Mouse (Mus musculus) common myeloid progenitor, adult 5-6 weeks (primary cell): ENCODE data around the gene Ccdc157. TPM values are rescaled to one million over a fixed set of nuclear protein-coding genes. Genes with fewer than 3 reads are reported as not detected.

Experiments
- ATAC-seq: replicated peaks from 2 replicates; pipeline ENCODE4 v1.8.0; 2016; ENCODE audit warnings: low read depth, mild to moderate bottlenecking, moderate TSS enrichment, inconsistent platforms; ENCODE audit not compliant: poor library complexity, severe bottlenecking
- total RNA-seq: library from RNA; stranded (forward); fragments of 200-1000, 187-1606 nt; gene quantifications from 2 replicates; pipeline ENCODE4 v1.2.3, GENCODE M21; 2017

Gene Ccdc157
- total RNA-seq, 1 experiment from 2014 or later: 2.1 TPM

- no peak for ATAC-seq
Measured at GRCm38 (mm10) chr11:4184251-4184952, 24.3 kb upstream of the Ccdc157 start.

GRCm38 (mm10) chr11:4183511-4183910 is 23.4 kb upstream of the Ccdc157 start:
- ATAC-seq: no peak

DNA sequence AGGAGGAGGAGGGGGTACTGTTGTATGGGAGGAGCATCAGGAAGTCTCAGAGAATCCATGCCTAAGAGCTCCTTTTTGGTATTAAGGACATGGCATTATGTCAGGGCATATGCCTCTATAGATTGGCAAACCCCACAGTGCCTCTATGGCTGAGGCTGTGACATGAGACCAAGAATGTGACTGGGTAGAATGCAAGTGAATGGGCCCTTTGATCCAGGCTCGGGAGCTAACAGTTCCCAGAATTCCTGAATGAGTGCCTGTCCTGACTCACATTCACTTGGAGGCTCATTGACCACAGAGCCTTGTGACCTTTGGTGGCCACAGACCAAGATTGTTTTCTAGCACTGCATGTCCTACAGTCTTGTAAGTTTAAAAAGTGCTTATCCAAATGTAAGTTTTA is 22.0 kb upstream of the Ccdc157 start:
- ATAC-seq: no peak

GRCm38 (mm10) chr11:4177716-4178115 is 17.6 kb upstream of the Ccdc157 start:
- no peak for ATAC-seq

DNA sequence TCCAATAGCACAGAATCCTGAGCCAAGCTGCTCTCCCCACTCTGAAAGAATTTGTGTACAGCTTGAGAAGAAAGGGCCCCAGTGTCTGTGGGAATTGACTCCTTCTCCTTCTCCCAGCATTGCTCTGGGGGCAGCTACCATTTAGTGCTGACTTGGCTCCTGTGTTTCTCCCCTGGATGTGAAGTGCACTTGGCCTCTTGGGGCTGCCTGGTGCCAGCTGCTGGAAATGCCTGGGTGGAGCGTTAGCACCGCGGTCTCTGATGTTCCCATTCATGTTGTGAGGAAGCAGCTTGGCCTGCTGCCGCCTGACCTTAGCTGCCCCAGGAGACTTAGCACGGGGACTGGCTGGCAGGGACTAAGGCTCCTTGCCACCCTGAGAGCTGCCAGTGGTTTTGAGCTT is 14.5 kb upstream of the Ccdc157 start:
- ATAC-seq: no peak

GRCm38 (mm10) chr11:4166467-4167090 is 6.5 kb upstream of the Ccdc157 start:
- ATAC-seq: no peak

DNA sequence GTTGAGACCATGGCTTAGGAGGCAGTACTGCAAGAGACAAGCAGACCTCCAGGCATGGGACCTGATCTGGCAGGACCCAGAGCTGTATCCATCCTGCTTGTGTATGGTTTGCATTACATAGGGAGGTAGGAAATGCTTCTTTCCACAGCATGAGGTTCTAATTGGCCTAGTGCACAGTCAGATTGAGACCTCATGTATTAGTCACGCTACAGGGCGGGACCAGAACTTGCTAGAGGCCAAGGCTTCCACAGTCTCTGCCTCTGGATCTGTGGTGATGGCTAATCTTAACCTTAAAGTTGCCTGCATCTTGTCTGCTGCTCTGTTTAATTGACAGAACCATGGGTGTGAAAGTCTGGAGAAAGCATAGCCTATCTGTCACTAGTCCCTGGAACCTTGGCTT is 4.6 kb upstream of the Ccdc157 start:
- ATAC-seq: no peak

- 0 out of 2 replicates have a peak, but pooled peaks have one; percentile 8 for ATAC-seq
Measured at GRCm38 (mm10) chr11:4160758-4161480, 826 bp upstream of the Ccdc157 start.

DNA sequence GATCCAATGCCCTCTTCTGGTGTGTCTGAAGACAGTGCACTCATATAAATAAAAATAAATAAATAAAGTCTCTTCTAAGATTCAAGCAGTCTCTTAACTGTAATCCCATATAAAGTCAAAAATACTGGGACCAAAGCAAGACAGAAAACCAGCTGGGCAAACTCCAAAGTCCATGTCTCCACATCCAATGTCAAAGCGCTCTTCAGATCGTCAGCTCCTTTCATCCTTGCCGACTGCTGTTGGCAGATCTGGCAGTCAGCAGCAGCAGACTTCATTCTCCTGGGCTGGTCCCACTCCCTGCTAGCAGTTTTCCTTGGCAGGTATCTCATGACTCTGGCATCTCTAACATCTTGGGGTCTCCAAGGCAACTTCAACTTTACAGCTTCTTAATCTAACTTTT is 1.4 kb downstream of the Ccdc157 start:
- no peak for ATAC-seq

DNA sequence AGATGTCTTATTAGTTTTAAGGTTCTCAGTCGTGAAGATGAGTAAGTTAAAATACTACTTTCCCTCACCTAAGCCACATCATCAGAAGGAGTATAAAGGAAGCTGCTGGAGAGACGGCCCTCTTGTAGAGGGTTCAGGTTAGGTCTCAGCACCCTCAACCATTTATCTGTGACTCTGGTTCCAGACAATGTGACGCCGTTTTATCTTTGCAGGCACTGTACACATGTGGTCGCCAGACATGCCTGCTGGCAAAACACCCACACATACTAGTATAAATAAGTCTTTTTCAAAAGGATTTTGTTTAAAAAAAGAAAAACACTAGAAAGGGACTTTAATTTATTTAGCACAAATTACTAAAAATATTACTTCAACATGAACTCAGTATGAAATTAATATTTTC is 4.5 kb downstream of the Ccdc157 start:
- no peak for ATAC-seq

DNA sequence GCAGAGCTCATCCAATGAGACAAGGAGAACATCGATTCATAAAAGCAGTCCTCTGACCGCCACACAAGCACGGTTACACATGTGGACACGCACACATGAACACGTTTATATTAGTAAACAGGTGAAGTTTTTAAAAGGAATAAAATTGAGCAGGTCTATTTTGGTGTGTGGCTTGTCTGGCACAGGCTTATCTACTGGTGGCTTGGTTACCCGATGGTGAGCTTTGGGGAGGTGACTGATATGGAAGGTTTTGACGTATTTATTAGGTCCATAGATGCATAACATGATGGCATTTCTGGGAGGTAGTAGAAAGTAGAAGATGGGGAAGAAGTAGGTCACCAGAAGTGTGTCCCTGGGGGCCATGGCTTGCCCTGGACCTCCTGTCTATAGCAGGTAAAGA is 6.4 kb downstream of the Ccdc157 start:
- no peak for ATAC-seq

- no peak for ATAC-seq
Measured at GRCm38 (mm10) chr11:4149886-4150285, 10.2 kb downstream of the Ccdc157 start.

GRCm38 (mm10) chr11:4148536-4149156 is 11.4 kb downstream of the Ccdc157 start:
- ATAC-seq: no peak

DNA sequence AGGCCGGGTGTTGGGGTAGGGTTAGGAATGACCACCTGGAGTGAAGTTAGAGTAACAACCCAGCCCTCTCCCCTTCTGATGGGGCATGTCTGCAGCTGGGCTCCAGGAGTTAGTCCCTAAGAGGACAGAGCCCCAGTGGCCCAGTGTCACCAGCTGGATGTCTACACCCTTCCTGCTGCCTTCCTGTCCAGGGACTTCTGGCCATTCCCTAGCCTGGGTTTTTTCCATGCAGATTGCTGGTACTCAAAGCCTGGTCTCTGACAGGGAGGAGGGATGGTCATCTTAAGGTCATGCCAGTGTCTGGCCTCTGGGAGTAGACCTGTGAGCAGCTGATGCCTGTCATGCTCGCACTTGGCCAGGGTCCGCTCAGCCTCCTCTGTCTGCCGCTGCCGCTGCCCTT is 12.0 kb downstream of the Ccdc157 start:
- no peak for ATAC-seq

DNA sequence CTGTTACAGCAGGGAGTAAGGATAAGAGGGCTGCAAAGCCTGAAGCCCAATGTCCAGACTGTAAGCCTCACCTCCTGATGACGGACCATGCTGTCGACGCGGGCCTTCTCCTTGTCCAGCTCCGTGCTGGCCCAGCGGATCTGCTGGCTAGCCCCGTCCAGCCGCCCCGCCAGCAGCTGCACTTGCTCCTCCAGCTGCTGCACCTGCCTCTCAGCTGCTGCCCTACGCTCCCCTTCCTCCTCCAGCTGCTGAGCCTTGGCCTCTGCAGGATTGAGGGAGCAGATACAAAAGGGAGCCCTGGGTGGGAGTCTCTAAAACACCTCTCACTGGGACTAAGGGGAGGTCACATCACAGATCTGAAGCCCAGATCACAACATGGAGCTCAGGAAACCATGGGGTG is 13.0 kb downstream of the Ccdc157 start:
- ATAC-seq: no peak

- no peak for ATAC-seq
Measured at GRCm38 (mm10) chr11:4146381-4146780, 13.7 kb downstream of the Ccdc157 start.

- ATAC-seq: no peak
Measured at GRCm38 (mm10) chr11:4143281-4144062, 16.6 kb downstream of the Ccdc157 start.

DNA sequence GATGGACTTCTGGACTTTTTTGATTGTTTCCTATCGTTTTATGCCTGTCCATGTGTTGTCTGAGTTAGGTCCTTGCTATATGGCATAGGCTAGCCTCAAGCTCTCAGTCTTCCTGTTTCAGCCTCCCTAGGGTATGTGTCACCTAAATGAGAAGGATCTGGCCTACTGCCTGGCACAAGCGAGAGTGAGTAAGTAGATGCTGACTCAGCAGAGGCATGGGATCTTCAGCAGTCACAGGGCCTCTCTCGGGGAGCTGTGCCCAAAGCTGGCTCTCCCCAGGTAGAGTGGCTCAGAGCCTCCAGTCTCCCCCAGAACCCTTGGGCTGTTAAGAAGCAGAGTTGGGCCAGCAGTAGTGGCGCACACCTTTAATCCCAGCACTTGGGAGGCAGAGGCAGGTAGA is 17.7 kb downstream of the Ccdc157 start:
- no peak for ATAC-seq

GRCm38 (mm10) chr11:4141505-4141904 is 18.6 kb downstream of the Ccdc157 start:
- ATAC-seq: no peak

DNA sequence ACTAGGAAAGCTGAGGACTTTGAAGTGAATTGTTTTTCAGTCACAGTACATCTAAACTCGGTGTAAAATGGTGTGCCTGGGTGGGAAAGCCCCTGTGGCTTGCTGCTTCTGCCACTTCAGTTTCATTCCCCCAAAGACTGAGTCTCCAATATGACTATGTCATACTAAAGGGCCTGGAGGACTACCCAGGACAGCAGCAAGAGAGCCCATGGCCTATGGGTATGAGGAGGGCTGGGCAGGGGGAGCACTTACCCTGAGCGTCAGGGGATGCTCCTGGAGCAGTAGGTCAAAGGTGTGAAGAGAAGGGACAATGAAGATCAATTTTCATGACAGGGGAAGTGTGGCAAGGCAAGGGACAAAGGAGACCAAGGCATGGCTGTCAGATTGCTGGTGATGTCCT is 21.1 kb downstream of the Ccdc157 start:
- ATAC-seq: no peak
